Mouse (Mus musculus) thymus, adult 2 months (tissue): ENCODE data around the gene Lrrc3c.
"Not testable (repeated sequence)": the region's sequence is repeated elsewhere in the genome, so short reads cannot be mapped to it uniquely, and the experiment has no call there.

Source experiments
- CTCF ChIP-seq: fragments of 200-500 bp; IDR thresholded peaks from 2 replicates; pipeline ENCODE4 v1.5.1; 2012; ENCODE audit warnings: mild to moderate bottlenecking, control low read depth, low read length, moderate library complexity, borderline replicate concordance; ENCODE audit not compliant: control insufficient read depth, poor library complexity, insufficient read depth; ENCODE audit errors: extremely low read depth
- POLR2A ChIP-seq: fragments of 200-500 bp; IDR thresholded peaks from 2 replicates; pipeline ENCODE4 v1.6.1; 2012; ENCODE audit warnings: mild to moderate bottlenecking, low read length, control low read depth, moderate library complexity; ENCODE audit not compliant: control insufficient read depth, poor library complexity, insufficient read depth; ENCODE audit errors: extremely low read depth

GRCm38 (mm10) chr11:98604911-98605310 lies 6.8 kb downstream of the Lrrc3c start:
- not testable (repeated sequence) for TF ChIP-seq POLR2A, CTCF
